Mouse (Mus musculus): Measurements from ENCODE around the gene Slc36a3.

DNA sequence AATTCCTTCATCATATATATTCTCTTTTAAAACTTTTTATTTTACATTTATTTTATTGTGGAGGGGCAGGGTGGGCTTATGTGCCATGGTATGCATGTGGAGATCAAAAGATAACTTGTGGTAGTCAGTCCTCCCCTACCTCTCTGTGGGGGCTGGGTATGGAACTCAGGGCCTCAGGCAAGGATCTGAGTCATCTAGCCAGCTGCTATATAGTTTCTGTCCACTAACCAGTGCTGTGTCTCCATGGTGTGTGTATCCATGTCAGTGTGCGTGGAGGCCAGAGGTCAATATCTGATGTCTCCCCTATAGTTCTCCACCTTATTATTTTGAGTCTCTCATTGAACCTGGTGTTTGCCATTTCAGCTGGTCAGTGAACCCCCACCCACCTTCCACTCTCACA, 17.1 kb downstream of the Slc36a3 start:
- TF ChIP-seq POLR2A (IDR thresholded peaks at IDR 0.05; ENCODE audit: insufficient read depth, low read depth, low read length) (no peak), CTCF (IDR thresholded peaks at IDR 0.05) (no peak)
